Mouse (Mus musculus) adrenal gland, postnatal 10 days (tissue): ENCODE data around the gene Ociad2. TPM values are rescaled to one million over a fixed set of nuclear protein-coding genes. Genes with fewer than 3 reads are reported as not detected.
"Not testable (repeated sequence)": the region's sequence is repeated elsewhere in the genome, so short reads cannot be mapped to it uniquely, and the experiment has no call there.

Experiments used
- DNase-seq: peaks from one replicate; pipeline ENCODE4 v3.0.0; 2021; ENCODE audit warnings: mixed read lengths
- total RNA-seq, 2 experiments: library from RNA; stranded (reverse); gene quantifications; 2 replicates each; pipeline ENCODE4 v1.2.3; 2021

Gene Ociad2
- total RNA-seq, 2 experiments from 2014 or later: 11.8 to 16.4 TPM

DNA sequence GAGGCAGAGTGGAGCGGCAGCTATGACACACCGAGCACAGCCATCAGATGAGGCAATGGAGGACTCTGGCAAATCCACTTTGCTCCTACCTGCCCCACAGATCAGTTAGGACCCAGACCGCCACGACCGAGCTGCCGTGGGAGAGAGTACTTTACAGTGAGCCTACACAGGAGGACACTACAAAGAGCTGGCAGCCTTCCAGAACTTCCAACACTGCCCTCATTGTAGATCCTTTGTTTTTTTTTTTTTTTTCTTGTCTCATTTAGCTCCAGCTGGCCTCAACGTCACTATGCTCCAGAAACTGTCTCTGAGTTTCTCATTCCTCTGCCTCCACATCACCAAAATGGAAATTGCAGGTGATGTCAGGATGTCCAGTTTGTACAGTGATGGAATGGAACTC, 12.7 kb upstream of the Ociad2 start:
- DNase-seq: no peak

DNA sequence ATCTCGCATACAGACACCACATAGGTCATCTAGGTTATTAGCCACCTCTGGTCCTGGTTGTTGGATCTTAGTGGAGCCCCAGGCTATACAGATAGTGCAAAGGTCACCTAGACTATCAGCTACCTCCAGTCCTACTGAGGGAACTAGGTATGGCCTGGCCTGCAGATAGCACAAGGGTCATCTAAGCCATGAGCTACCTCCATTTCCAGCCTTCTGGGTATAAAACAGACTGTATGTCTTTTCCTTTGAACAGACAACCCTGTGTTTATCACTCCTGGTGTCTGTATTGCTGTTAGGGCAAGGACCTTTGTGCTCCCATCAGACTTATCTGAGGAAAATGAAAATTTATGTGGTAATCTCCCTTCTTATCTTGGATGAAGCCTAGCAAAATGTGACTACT, 11.0 kb upstream of the Ociad2 start:
- no peak for DNase-seq

DNA sequence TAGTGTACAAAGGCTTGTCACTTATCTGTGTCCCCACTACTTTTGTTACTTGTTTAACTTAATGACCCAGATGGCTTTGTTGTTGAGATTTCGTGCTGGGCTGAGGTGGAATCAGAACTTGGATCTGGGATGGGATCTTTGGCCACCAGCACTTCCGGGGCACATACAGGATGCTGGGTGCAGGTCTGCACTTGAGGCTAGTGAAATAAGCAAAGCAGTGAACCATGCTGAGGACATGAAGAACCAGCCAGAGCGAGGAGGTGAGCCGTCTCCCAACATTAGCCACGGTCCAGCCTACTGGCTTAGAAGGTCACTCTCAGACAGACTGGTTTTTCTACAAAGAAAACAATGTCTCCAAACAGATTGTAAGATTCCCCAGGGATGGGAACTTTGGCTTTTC, 8.7 kb upstream of the Ociad2 start:
- DNase-seq: no peak

DNA sequence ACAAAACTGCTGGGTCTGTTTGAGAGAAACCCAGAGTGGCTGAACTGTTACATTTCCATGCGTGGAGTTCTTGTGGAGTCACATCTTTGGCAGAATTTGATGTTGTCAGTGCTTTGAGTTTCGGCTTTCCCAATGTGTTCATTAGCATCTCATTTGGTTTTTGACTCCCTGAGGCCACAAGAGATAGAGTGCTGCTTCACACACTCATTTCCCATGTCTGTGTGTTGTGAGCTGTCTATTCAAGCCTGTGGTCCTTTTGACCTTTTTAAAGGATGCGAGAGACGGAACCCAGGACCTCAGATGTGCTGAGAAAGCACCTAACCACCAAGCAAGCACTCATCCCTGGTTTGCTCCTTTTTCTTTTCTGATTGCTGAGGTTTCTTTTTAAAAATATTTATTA, 4.4 kb upstream of the Ociad2 start:
- no peak for DNase-seq

DNA sequence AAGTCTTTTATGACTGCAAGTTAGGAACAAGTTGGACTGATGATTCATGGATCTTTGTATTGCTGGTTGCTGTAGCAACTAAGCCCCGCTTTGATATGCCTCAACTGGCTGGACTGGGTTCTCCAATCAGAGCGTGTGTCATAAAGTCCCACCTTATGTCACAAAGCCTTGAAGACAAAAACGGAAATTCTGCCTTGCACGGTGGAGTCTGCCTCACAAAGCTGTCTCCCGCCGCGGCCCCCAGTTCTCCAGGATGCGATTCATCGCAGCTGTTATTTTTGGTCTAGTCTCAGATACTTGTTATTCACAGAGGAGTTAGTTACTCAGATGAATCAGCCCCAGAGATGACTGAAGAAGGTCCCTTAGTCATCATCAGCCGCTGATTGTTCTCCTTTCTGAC, 3.5 kb upstream of the Ociad2 start:
- peak; percentile 36 for DNase-seq

DNA sequence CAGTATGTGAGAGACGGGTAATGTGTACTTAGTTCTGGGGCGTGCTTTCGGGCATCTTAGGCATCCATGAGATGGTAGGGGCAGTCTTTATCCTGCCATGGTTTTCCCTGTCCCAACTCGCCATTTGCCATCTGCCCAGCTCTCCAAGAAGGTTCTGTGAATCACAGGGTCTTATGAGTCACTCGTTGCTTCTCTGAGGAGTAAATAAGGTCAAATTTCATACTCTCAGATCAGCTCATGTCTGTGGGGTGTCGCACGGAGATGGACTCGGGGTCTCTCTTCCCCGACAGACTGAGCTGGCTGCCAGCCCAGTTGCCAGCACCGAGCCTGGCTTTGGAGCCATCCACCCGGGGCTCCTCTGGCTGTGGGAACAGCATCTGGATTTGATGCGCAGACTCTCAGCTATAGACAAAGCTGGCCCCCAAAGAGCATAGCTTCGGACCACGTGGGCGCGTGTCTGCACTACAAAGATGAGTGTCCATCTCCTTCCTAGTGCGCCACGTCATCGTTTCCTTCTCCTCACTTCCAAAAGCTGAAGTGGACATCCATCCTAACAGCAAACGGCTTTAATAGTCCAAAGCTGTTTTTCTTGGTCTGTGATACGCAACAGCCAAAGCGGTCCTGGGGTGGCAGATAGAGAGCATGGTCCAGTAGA, 2.0 kb upstream of the Ociad2 start:
- no peak for DNase-seq

DNA sequence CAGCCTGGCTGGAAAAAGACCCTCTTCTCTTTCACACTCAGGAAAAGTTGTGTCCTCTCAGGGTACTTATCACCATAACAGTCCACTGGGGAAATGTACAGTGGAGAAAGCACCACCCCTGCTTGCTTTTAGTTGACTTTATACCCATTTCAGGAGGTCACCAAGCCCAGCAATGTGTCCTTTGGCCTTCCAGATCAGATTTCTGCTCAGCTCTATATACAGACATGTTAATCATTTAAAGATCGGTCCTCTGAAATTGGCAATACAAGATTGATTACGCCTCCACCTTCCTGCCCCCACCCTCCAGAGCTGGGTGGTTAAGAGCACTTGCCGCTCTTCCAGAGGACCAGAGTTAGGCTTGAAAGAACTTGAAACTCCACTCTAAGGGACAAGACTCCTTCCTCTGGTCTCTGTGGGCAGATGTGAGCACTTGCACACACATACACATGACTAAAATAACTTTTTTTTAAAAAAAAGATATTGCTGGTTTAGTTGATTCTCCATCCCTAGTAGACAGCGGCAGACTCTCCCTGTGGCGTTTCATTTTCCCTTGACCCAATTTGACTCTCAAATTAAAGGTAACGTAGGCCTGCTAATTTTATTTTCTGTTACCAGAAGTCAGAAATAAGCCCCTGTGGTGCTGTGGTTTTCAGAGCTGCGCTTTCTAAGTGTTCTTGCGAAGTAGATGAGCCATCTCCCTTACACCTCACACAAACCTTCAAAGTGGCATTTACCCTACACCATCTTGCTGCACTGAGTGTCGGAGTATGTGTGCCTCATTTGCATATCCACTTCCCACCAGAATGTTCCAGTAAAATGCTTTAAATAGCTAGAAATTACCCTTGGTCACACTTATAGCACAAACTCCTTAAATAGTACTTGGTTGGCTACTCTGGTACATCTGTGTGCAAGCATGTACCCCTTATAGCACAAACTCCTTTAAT, 777 bp downstream of the Ociad2 start:
- no peak for DNase-seq

DNA sequence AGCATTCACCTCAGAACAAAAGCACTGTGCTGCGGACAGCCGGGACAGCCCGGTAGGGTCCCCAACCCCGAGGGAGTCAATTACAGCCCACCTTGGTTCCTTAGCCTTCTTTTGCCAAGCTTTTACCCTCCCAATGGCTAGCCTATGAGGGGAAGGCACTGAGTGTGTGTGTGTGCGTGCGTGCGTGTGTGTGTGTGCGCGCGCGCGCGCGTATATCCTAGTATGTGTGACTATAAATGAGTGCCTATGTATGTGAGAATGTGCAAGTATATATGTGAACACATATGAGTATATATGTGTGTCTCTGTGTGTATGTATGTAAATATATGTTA, 2.0 kb downstream of the Ociad2 start:
- no peak for DNase-seq

DNA sequence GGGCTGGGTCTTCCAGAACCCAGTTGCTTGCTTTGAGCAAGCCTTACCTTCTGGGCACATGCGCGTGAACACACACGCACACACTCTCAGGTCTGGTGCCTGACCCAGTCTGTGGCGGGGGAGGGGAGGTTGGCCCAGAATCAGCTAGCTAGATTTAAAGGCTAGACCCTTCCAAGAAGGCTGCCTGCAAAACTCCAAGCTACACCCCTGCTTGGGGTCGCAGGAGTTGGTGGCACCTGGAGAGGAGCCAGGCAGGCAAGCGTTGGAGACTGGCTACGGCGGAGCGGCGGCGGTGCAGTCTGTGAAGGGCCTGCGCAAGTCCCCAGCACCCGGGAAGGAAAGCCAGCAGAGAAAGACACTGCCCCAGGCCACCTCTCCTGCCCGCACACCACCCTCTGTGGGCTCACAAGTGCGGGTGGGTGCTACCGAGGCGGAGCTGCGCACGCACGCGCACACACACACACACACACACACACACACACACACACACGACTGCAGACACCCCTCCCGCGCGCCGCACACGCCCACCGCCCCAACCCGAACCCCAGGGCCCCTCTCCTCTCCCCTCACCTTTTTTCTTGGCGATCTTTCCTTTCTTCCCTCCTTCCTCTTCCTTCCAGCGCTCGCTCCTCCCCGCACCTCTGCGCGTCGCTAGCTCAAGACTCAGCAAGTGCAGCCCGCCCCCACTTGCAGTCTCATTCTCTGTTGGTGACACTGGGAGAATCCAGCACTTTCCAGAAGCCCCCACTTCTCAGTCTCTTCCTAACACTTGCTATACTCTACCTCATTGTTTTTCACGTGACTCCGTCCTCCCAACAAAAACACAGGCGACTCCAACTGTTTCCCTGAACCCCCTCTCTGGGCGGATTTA, 2.6 kb downstream of the Ociad2 start:
- DNase-seq: peak; percentile 50

DNA sequence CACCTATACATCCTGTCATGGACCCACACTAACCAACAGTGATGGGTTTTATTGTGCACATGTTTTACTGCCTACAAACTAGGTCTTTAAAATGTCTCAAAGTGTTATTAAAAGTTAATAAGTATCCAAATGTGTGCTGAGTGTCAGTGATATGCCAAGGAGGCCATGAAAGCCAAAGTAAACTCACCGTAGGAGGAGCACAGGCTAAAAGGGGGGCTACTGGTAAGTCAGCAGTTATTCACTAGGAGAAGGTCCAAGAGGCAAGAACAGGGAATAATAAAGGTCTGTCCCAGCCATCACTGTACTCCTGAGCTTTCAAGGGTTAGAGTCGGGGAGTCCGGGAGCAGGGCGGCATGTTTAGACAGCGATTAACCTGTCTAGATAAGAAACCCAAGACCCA, 4.4 kb downstream of the Ociad2 start:
- DNase-seq: no peak

DNA sequence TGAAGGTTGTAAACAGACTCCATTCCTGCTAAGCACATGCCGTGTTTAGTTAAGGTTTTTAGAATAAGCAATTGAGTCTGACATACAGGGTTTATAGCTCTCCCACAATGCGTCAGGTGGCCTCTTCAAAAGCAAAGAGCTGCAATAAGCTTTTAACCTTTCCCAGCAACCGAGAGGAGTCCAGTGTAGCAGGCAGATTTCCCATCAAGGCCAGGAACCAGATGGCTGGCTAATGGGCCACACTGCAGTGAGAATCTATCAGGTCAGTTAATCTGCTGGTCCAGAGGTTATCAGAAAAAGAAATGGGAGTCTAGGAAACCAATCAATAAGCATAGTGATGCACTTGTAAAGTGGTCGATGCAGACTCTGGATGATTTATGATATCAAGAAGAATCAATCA, 9.8 kb downstream of the Ociad2 start:
- DNase-seq: no peak

DNA sequence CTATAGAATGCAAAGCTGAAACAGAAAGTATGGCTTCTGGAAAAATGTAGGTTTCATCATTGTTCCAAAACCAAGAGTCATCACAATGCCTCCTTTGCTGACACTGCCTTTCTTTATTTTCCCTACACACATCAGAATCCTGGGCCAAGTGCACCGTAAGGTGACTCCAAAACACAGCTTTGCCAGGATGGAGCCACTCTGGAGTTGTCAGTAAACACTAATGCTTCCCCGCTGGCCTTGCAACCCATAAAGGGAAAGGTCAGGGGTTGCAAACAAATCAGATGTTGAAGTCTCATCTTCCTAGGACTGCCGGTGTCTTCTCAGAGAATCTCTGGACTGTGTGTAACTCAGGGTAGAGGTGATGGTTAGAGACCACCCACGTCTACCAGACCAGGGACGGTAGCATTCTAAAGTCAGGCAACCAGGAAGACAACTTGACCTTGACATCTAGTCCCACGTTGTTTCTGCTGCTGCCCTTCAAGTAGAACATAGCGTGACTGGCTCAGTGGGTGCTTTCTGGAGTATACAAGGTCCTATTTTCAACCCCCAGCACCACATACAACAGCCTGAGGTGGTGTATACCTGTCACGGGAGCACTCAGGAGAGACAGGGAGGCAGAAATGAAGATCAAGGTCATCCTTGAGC, 16.2 kb downstream of the Ociad2 start:
- no peak for DNase-seq

DNA sequence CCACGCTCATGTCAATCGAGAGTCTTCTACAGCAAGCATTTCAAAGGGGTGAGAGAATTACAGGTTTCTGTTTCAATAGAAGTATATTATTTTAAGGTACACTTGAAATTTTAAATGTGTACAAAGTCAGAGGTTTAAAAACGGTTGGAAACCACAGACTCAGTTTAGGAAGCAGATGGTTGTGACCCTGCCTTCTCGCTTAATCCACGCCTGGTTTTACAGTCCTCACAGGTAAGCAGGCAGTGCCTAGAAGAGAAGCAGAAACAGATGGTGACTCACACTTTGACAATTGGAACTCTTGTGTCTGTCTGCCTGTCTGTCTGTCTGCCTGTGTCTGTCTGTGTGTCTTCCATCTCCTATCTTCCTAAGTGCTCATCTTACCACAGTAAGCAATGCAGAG, 17.2 kb downstream of the Ociad2 start:
- DNase-seq: no peak

DNA sequence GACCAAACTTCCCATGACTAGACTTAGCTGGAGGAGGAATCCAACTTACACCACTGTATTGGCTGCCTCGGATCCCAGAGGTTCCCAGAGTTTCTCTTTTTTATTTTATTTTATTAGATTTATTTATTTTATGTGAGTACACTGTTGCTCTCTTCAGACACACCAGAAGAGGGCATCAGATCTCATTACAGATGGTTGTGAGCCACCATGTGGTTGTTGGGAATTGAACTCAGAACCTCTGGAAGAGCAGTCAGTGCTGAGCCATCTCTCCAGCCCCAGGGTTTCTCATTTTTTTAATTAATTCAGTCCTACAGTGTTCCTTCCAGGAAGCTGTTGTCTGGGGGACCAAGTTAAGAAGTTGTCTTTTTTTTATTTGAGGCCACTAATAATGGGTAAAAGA, 18.1 kb downstream of the Ociad2 start:
- DNase-seq: not testable (repeated sequence)

DNA sequence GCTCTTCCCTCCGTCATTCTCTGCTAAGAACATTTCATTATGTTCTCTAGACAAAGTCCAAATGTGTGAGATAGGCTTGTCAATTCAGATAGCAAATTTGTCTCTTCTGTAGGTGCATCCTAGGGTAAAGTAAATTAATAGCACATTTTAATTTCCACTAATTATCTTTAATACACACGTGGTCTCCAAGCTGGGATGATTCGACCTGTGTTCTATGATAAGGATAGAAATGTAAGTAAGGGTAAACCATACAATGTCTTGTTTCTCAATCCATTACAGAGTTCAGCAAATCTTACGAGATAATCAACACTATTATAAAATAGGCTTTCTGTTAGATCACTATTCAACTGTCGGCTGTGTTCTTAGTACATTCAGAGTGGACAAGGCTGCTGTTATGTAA, 21.5 kb downstream of the Ociad2 start:
- DNase-seq: no peak

DNA sequence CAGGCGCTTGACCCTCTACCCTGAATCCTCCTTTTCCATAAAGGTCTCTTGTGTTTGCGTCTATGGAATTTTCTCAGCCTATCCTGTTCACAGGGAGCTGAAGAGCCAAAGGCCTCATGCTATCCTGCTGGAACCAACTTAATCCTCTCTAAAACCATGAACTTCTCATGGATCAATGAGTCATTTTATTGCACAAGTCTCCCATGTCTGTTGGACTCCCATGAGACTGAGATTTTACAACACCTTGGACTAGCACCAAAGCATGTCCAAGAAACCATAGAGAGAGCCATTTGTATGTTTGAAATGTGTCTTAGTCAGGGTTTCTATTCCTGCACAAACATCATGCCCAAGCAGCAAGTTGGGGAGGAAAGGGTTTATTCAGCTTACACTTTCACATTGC, 26.2 kb downstream of the Ociad2 start:
- no peak for DNase-seq

DNA sequence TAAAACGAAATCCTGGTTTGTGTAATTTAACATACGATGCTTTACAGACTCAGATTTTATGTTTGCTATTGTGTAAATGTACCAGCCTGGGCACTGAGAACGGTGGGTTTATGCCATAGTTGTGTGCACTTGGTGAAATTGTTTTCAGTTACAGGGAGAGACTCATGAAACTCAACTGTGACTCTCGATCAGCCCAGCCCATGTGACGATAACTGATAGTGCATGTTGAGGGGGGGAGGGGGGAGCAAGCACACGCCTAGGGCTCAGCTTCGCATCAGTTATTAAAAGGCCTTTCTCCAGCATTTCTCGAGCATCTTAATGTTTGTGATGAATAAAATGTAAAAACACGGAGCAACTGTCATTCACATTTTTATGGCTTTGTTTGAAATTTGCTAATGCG, 27.2 kb downstream of the Ociad2 start:
- no peak for DNase-seq

DNA sequence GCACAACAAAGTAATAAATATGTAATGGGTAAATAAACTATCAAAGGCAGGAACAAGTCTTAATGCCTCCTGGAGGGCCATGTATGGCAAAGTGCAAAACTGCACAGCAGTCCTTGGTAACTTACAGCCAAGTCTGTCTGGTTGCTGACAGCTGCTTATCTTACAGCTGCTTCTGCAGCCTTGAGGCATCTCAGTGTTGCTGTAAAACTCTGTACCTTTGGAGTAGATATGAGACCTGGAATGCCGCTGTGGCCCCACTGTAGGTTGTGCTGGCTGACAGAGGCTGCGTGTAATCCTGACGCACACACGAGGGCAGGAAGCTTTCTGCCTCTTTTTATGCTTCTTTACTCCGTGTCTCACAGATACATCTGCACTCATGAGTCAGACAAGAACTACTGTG, 29.4 kb downstream of the Ociad2 start:
- DNase-seq: no peak

DNA sequence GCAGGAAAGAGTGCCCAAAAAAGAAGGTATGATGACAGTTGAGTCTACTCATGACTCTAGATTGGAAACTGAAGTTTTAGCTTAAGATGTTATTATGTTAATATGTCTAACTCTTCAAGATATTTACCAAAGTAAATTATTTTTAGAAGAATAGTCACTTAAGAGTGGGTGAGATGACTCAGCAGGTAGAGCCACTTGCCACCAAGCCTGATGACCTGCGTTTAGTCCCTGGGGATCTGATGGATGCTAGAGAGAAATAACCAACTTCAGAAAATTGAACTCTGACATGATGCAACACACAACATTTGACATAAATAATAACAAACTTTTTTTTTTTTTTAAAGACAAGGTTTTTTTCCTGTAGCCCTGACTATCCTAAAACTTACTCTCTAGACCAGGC, 30.4 kb downstream of the Ociad2 start:
- DNase-seq: no peak

DNA sequence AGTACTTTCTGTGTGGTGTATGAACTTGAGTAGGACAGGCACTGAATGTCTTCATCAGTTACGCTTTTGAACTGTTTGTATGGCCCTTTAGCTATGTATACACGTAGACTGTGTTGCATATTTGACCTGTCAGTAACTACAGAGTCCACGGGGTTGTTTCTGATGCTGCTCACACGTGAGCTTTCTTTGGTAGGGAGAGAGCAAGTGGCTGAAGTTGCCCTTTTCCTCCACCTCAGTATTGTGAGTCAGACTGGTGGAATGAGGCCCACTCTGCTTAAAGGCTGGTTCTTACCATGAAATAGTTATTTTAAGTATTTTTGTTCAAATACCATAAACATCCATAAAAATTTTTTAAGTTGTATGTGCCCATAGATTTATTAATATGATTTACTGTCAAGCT, 31.3 kb downstream of the Ociad2 start:
- no peak for DNase-seq

DNA sequence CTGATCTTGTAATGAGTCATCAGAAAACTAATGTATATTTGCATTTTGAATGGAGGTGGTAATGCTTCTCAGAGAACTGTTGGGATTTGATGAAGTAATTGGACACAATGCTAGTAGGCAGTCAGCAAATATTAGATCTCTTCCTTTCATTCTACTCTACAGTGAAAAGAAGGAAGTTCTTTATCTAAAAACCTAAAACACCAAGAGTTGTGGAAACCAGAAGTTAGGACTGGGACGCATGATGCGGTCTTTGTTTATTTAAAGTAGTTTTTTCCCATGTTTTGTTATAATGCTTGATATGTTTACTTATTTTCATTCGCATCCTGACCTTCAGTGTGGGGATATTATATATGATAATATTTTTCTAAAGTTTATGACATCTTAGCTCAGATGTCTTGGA, 33.5 kb downstream of the Ociad2 start:
- no peak for DNase-seq

DNA sequence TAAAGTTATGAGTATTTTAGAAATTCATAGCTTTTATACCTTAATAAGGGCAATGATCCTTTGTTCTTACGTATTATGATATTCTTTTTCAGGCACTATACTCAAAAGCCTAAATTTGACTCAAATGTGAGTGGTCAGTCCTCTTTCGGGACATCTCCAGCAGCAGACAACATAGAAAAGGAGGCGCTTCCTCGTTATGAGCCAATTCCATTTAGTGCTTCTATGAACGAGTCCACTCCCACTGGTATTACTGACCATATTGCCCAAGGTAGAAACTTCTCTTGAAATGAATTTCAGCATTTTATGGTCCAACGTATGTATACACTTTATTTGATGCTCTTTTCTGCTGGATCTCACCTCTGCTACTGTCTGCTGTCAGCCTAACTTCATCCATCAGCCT, 34.3 kb downstream of the Ociad2 start:
- DNase-seq: no peak

DNA sequence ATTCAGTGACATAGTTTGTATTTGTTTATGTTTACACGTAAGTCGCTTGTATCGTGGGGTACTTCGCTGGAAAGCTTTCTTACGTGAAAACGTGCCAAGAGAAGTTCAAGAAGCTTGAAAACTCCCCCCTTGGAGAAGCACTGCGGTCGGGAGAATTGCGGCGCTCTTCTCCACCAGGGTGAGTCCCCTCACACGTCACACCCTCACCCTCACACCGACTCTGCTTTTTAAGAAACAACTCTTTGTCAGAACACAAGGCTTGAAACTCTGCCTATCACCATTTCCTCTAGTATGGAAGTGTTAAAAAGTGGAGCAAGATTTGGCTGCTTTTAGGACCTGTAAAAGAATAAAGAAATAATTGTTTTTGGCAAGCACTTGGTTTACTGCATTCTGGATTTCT, 36.3 kb downstream of the Ociad2 start:
- no peak for DNase-seq
